Mouse (Mus musculus): ENCODE results near the gene Gm28308. TPM values are rescaled to one million over a fixed set of nuclear protein-coding genes. Genes with fewer than 3 reads are reported as not detected.
A peak's percentile ranks its signal among the peaks of the same experiment; 100 is the strongest.

Gene Gm28308
- polyA plus RNA-seq, 1 experiment from 2014 or later: not detected

DNA sequence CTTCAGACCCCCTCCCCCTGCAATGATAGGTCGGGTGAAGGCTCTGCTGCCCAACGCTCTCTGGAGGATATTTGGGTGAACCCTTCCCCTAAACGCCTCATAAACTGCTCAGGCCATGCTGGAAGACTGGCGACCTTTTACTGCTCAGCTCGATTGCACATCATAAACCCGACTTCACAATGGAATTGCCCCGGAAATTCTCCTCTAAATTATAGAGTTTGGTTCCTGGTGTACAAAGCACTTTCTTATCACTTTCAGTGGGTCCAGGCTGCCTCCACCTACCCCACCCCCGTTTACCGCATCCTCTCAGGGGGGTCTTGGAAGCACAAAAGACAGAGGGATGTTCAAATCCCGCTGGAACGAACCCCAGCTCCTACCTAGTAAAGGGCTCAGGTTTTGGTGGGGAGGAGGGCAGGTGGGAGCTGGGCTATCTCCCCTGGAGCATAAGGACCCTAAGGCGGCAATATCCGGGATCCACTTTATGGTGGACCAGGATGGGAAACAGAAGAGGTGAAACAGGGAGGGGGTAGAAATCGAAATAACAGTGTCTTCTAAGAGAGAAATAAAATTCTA, 5.6 kb upstream of the Gm28308 start:
- H3K9ac ChIP-seq (ENCODE audit: low read length): no peak overlapping the region
- H3K4me1 ChIP-seq (replicated peaks; ENCODE audit: control insufficient read depth, insufficient read depth, low read length): peaks cover 24% of the 10 kb centered on the region; the same call in 1 of the 2 replicates
- H3K27ac ChIP-seq (ENCODE audit: low read depth): no peak overlapping the region
- no peak for ATAC-seq (replicated peaks; ENCODE audit: low FRiP score, low TSS enrichment, low read depth)
- H3K27me3 ChIP-seq (replicated peaks; ENCODE audit: control insufficient read depth, insufficient read depth, low read length): peaks cover 95% of the 10 kb centered on the region
- no peak overlapping the region for H3K4me3 ChIP-seq (ENCODE audit: low read depth, low read length)
- no peaks in the 10 kb centered on the region for H3K36me3 ChIP-seq (ENCODE audit: control insufficient read depth, insufficient read depth, low read length)
- 38% methylated on average over 14 of the region's 14 CpGs for WGBS
- DNase-seq (ENCODE audit: low spot score): no peak
- peak overlapping the region; percentile 96; the same call in 1 of the 2 replicates for H3K4me2 ChIP-seq (ENCODE audit: low read length)
- no peaks in the 10 kb centered on the region for H3K9me3 ChIP-seq (ENCODE audit: control insufficient read depth, low read length)

DNA sequence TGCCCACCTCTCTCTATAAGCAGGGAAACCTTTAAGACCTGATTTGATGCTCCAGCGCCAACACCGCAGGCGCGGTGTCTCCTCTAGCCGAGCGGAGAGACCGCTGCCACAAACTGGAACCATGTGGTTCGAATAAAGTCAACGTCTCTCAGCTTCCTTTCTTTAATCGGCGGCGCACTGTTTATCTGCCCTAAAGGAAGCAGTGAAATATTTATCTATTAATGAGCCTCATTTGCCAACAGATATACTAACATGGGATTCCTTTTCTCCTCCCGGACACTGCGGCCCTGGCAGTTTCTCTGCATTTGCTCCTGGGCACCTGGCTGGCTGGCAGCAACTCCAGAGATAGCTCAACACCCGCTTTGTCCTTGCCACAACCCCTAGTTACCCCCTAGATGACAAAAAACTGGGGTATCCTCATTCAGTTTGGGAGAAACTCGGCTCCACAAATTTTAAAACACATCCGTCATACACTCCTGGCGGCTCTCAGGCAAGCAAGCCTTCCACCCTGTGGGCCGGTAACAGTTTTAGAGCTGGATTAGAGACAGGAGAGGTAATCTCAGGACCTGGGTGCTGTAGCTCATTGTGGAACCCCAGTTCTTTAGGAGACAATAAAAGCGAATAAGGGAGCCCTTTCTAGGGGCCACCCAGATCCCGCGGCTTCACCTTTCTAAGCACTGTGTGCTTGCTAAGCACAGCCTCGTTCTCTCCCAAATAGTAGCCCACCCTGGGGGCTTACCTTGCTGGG, 4.9 kb upstream of the Gm28308 start:
- Histone ChIP-seq H3K27ac (ENCODE audit: low read depth) (peak overlapping the region; percentile 52), H3K36me3 (ENCODE audit: control insufficient read depth, insufficient read depth, low read length) (no peaks in the 10 kb centered on the region), H3K27me3 (replicated peaks; ENCODE audit: control insufficient read depth, insufficient read depth, low read length) (peaks cover 94% of the 10 kb centered on the region), H3K9ac (ENCODE audit: low read length) (peak overlapping the region; percentile 43), H3K4me2 (ENCODE audit: low read length) (peak overlapping the region; percentile 64), H3K4me3 (ENCODE audit: low read depth, low read length) (peak overlapping the region; percentile 50), H3K9me3 (ENCODE audit: control insufficient read depth, low read length) (no peaks in the 10 kb centered on the region), H3K4me1 (replicated peaks; ENCODE audit: control insufficient read depth, insufficient read depth, low read length) (peaks cover 27% of the 10 kb centered on the region; the same call in 1 of the 2 replicates)
- 17% methylated on average over 23 of the region's 23 CpGs for WGBS
- ATAC-seq (replicated peaks; ENCODE audit: low FRiP score, low TSS enrichment, low read depth): no peak
- DNase-seq (ENCODE audit: low spot score): no peak

DNA sequence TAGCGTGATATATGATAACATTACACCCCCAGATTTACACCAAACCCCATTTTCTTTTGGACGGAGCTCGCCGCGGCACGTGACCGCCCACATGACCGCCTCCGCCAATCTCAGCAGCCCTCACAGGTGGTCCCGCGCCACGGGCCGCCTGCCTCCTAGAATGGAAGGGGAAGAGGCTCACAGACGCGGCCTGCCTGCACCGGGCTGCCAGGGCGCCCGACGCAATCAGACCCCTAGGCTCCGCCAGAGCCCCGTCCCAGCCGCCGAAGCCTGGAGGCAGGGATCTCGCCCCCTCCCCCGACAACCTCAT, 4.3 kb upstream of the Gm28308 start:
- DNase-seq (ENCODE audit: low spot score): peak; percentile 90
- peak overlapping the region; percentile 64 for H3K4me2 ChIP-seq (ENCODE audit: low read length)
- H3K4me3 ChIP-seq (ENCODE audit: low read depth, low read length): peak overlapping the region; percentile 50
- peak; percentile 71 for ATAC-seq (replicated peaks; ENCODE audit: low FRiP score, low TSS enrichment, low read depth)
- under 1% methylated on average over 25 of the region's 25 CpGs for WGBS
- H3K36me3 ChIP-seq (ENCODE audit: control insufficient read depth, insufficient read depth, low read length): no peaks in the 10 kb centered on the region
- no peaks in the 10 kb centered on the region for H3K9me3 ChIP-seq (ENCODE audit: control insufficient read depth, low read length)
- peaks cover 94% of the 10 kb centered on the region for H3K27me3 ChIP-seq (replicated peaks; ENCODE audit: control insufficient read depth, insufficient read depth, low read length)
- H3K4me1 ChIP-seq (replicated peaks; ENCODE audit: control insufficient read depth, insufficient read depth, low read length): peaks cover 31% of the 10 kb centered on the region; the same call in 1 of the 2 replicates
- H3K9ac ChIP-seq (ENCODE audit: low read length): peak overlapping the region; percentile 57
- H3K27ac ChIP-seq (ENCODE audit: low read depth): peak overlapping the region; percentile 55

DNA sequence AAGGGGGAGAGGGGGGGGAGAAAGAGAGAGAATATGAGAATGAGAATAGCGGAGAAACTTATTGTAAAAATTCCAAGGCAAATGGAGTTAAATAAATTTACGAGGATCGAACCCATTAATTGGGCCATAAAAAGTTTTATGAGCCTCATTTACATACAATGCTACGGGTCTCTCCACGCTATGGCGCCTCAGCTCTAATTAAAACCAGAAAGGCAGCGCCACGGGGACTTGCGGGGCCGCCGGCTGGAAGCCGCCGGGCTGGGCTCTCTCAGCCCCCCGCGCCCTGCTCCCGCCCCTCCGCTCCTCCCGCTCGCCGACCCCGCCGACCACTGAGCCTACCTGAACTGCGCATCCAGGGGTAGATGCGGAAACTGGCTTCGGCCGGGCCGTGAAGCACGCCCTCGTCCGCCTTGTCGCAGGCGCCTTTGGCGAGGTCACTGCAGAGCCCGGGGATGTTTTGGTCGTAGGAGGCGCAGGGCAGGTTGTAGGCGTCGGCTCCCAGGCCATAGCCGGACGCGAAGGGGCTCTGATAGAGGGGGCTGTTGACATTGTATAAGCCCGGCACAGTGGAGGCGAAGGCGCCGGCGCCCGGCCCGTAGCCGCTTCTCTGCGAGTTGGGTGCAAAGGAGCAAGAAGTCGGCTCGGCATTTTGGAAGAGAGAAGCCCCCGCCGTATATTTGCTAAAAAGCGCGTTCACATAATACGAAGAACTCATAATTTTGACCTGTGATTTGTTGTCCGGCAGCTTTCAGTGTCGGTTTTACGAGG, 3.7 kb upstream of the Gm28308 start:
- Histone ChIP-seq H3K36me3 (ENCODE audit: control insufficient read depth, insufficient read depth, low read length) (no peaks in the 10 kb centered on the region), H3K27me3 (replicated peaks; ENCODE audit: control insufficient read depth, insufficient read depth, low read length) (peaks cover 92% of the 10 kb centered on the region), H3K9me3 (ENCODE audit: control insufficient read depth, low read length) (no peaks in the 10 kb centered on the region), H3K9ac (ENCODE audit: low read length) (peak overlapping the region; percentile 57), H3K4me1 (replicated peaks; ENCODE audit: control insufficient read depth, insufficient read depth, low read length) (peaks cover 31% of the 10 kb centered on the region; the same call in 1 of the 2 replicates), H3K27ac (ENCODE audit: low read depth) (peak overlapping the region; percentile 55; the same call in 1 of the 2 replicates), H3K4me3 (ENCODE audit: low read depth, low read length) (peak overlapping the region; percentile 50), H3K4me2 (ENCODE audit: low read length) (peak overlapping the region; percentile 64)
- DNase-seq (ENCODE audit: low spot score): no peak
- WGBS: 1% methylated on average over 59 of the region's 60 CpGs
- 0 out of 2 replicates have a peak, but pooled peaks have one; percentile 14 for ATAC-seq (replicated peaks; ENCODE audit: low FRiP score, low TSS enrichment, low read depth)

DNA sequence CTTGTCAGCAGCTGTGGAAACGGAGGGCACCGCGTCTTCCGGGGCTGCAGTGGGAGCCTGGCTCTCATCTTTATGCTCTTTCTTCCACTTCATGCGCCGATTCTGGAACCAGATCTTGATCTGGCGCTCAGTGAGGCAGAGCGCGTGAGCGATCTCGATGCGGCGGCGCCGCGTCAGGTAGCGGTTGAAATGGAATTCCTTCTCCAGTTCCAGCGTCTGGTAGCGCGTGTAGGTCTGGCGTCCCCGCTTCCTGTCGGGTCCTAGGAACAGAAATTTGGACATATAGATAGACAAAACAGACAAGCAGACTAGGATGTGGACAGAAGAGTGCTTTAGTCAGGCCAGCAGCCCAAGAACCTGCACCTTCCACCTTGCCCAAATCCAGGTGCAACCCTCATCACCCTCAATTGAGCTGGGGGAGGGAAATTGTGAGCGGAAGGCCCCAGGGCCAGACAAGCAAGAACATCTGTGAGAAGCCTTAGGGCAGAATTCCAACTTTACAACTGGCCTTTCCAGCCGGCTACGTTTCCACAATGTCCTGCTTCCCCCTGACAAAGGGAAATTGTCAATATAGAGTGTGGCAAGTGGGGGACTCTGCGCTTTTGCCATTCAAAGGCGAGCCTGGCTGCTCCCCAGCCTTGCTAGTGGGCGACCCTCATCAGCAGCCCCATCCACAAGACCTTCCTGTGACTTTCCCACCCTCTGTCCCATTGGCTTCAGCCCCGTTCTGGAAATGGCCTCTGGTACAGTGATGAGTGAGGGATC, 2.8 kb upstream of the Gm28308 start:
- 5% methylated on average over 30 of the region's 30 CpGs for WGBS
- ATAC-seq (replicated peaks; ENCODE audit: low FRiP score, low TSS enrichment, low read depth) (no peak), DNase-seq (ENCODE audit: low spot score) (peak; percentile 78)
- Histone ChIP-seq H3K9me3 (ENCODE audit: control insufficient read depth, low read length) (no peaks in the 10 kb centered on the region), H3K36me3 (ENCODE audit: control insufficient read depth, insufficient read depth, low read length) (no peaks in the 10 kb centered on the region), H3K4me2 (ENCODE audit: low read length) (peak overlapping the region; percentile 64), H3K27ac (ENCODE audit: low read depth) (no peak overlapping the region), H3K27me3 (replicated peaks; ENCODE audit: control insufficient read depth, insufficient read depth, low read length) (peaks cover 92% of the 10 kb centered on the region), H3K4me1 (replicated peaks; ENCODE audit: control insufficient read depth, insufficient read depth, low read length) (peaks cover 30% of the 10 kb centered on the region; the same call in 1 of the 2 replicates), H3K9ac (ENCODE audit: low read length) (peak overlapping the region; percentile 57), H3K4me3 (ENCODE audit: low read depth, low read length) (peak overlapping the region; percentile 50)

DNA sequence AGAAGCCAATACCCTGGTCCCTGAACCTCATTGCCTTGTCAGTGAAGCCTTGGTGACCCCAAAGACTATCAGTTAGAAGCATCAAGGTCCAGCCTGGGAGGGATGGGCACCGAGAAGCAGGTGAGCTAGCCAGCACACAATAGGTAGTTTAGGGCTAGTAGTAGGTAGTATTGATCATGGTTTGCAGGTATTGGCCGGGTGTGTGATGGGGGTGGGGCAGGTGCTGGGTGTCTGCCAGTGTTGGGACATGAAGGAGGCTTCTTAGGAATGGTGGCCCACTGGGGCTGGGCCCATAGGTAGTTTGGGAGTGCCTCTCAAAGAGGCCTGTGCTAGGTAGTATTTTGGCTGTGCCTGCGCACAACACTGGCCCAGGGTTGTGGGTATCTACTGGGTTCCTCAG, 1.9 kb upstream of the Gm28308 start:
- H3K27me3 ChIP-seq (replicated peaks; ENCODE audit: control insufficient read depth, insufficient read depth, low read length): peaks cover 89% of the 10 kb centered on the region
- WGBS: 41% methylated on average over 3 of the region's 3 CpGs
- no peak overlapping the region for H3K9ac ChIP-seq (ENCODE audit: low read length)

DNA sequence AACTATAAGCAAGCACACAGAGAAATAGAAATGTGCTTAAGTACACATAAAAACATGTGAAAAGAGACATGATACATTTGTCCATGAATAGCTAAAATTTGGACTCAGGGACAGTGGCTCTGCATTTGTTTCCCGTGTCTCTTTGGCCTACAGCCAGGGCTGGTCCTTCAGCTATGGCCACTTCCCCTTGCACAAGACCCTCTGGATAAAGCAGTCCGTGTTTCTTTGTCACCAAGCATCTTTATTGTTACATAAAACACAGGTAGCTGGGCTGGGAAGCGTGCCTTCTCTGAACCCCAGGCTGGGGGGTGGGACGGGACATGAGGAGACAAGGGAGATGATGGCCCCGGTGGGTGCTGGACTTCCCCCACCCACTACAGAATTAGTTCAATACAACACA, 1.1 kb upstream of the Gm28308 start:
- Histone ChIP-seq H3K4me1 (replicated peaks; ENCODE audit: control insufficient read depth, insufficient read depth, low read length) (peaks cover 23% of the 10 kb centered on the region; the same call in 1 of the 2 replicates), H3K4me3 (ENCODE audit: low read depth, low read length) (0 out of 2 replicates have a peak overlapping the region, but pooled peaks have one; percentile 64), H3K9ac (ENCODE audit: low read length) (no peak overlapping the region)

More for the DNA sequence above, 1.9 kb upstream of the Gm28308 start:
- ATAC-seq (replicated peaks; ENCODE audit: low FRiP score, low TSS enrichment, low read depth) (no peak), DNase-seq (ENCODE audit: low spot score) (no peak)
- no peak overlapping the region for H3K27ac ChIP-seq (ENCODE audit: low read depth)
- H3K9me3 ChIP-seq (ENCODE audit: control insufficient read depth, low read length): no peaks in the 10 kb centered on the region
- H3K4me2 ChIP-seq (ENCODE audit: low read length): peak overlapping the region; percentile 64; the same call in 1 of the 2 replicates
- H3K36me3 ChIP-seq (ENCODE audit: control insufficient read depth, insufficient read depth, low read length): no peaks in the 10 kb centered on the region
- H3K4me1 ChIP-seq (replicated peaks; ENCODE audit: control insufficient read depth, insufficient read depth, low read length): peaks cover 25% of the 10 kb centered on the region; the same call in 1 of the 2 replicates
- no peak overlapping the region for H3K4me3 ChIP-seq (ENCODE audit: low read depth, low read length)

More for the DNA sequence above, 1.1 kb upstream of the Gm28308 start:
- H3K36me3 ChIP-seq (ENCODE audit: control insufficient read depth, insufficient read depth, low read length): no peaks in the 10 kb centered on the region
- H3K9me3 ChIP-seq (ENCODE audit: control insufficient read depth, low read length): no peaks in the 10 kb centered on the region
- H3K27me3 ChIP-seq (replicated peaks; ENCODE audit: control insufficient read depth, insufficient read depth, low read length): peaks cover 87% of the 10 kb centered on the region
- no peak for ATAC-seq (replicated peaks; ENCODE audit: low FRiP score, low TSS enrichment, low read depth)
- 0 out of 2 replicates have a peak overlapping the region, but pooled peaks have one; percentile 78 for H3K4me2 ChIP-seq (ENCODE audit: low read length)
- no peak overlapping the region for H3K27ac ChIP-seq (ENCODE audit: low read depth)
- no peak for DNase-seq (ENCODE audit: low spot score)
- 47% methylated on average over 5 of the region's 5 CpGs for WGBS

Measured in intestine, embryonic 14.5 days (tissue).